Comparison of ENCODE assay signal across 8 mouse cellular contexts in genomic region chr7:66310670-66311656, GRCm38 (mm10). TPM values are rescaled to one million over a fixed set of nuclear protein-coding genes. Genes with fewer than 3 reads are reported as not detected.
DNase-seq lines count a peak whose midpoint lies in the region; ATAC-seq and TF ChIP-seq lines count a peak whose summit lies in the region.

No protein-coding gene starts in this region.

- H3K4me2 ChIP-seq in kidney, embryonic 15.5 days = no peak overlapping the region

- H3K27ac ChIP-seq in kidney, embryonic 15.5 days = no peak overlapping the region
- no peak overlapping the region for H3K27ac ChIP-seq in thymus, adult 2 months (ENCODE audit: control insufficient read depth, insufficient read depth, low read length)

- H3K9me3 ChIP-seq in kidney, embryonic 15.5 days (replicated peaks) = no peaks in the 10 kb centered on the region

- no peak for ATAC-seq in kidney, embryonic 15.5 days (replicated peaks; ENCODE audit: low FRiP score)
- peak; percentile 51 for ATAC-seq in monocyte, adult 5-6 weeks (replicated peaks; ENCODE audit: insufficient number of reproducible peaks, low FRiP score, low TSS enrichment, poor library complexity, severe bottlenecking)
- no peak for ATAC-seq in erythroid progenitor cell, adult 5-6 weeks (replicated peaks; ENCODE audit: low FRiP score, poor library complexity, severe bottlenecking)

- H3K36me3 ChIP-seq in kidney, embryonic 15.5 days = peaks cover 15% of the 10 kb centered on the region
- no peaks in the 10 kb centered on the region for H3K36me3 ChIP-seq in thymus, adult 2 months (ENCODE audit: control insufficient read depth, insufficient read depth, low read length)

- DNase-seq in kidney, adult 18-20 months = peak; percentile 46
- peak; percentile 28 to 57 for DNase-seq in adrenal gland, adult 18-20 months (ENCODE audit: low spot score in 2 of 2)
- peak; percentile 57 for DNase-seq in fat pad, adult 2 months (ENCODE audit: extremely low read depth, low read depth, low spot score)
- peak; percentile 38 for DNase-seq in kidney, postnatal 10 days
- no peak for DNase-seq in thymus, adult 2 months

- H3K9ac ChIP-seq in kidney, embryonic 15.5 days = no peak overlapping the region

- 0 out of 2 replicates have a peak, but pooled peaks cover 2% of the 10 kb centered on the region for H3K4me1 ChIP-seq in kidney, embryonic 15.5 days
- H3K4me1 ChIP-seq in thymus, adult 2 months (replicated peaks; ENCODE audit: control insufficient read depth, insufficient read depth, low read length) = no peaks in the 10 kb centered on the region

- no peak for TF ChIP-seq POLR2A in thymus, adult 2 months (IDR thresholded peaks at IDR 0.05; ENCODE audit: control insufficient read depth, extremely low read depth, insufficient read depth, low read length, poor library complexity)

- no peak overlapping the region for H3K4me3 ChIP-seq in kidney, embryonic 15.5 days (replicated peaks)
- no peak overlapping the region for H3K4me3 ChIP-seq in thymus, adult 2 months (ENCODE audit: control insufficient read depth, insufficient read depth, low read length)

- no peaks in the 10 kb centered on the region for H3K27me3 ChIP-seq in kidney, embryonic 15.5 days
- H3K27me3 ChIP-seq in thymus, adult 2 months (ENCODE audit: control insufficient read depth, insufficient read depth, low read length) = no peaks in the 10 kb centered on the region

- TF ChIP-seq CTCF in thymus, adult 2 months (IDR thresholded peaks at IDR 0.05; ENCODE audit: borderline replicate concordance, control insufficient read depth, extremely low read depth, insufficient read depth, low read length, poor library complexity) = no peak

- 68% methylated on average over 26 of the region's 26 CpGs for WGBS in kidney, embryonic 15.5 days
- WGBS in thymus, adult 2 months = 82% methylated on average over 26 of the region's 26 CpGs

RNA-seq across cellular contexts. Expression of gene Gm10974, which starts 54.7 kb away (rescaled TPM):
- not detected in 2 replicates for polyA plus RNA-seq in kidney, embryonic 15.5 days (2015; fragmentation: Nextera tagmentation; extraction: Ambion mirVana)
- not detected for total RNA-seq in adrenal gland, adult 18-20 months (2021)
- total RNA-seq in monocyte, adult 5-6 weeks (2017) = not detected in 3 replicates
- total RNA-seq in erythroid progenitor cell, adult 5-6 weeks (2015; ENCODE audit: low replicate concordance) = not detected in 2 replicates
- total RNA-seq in erythroid progenitor cell, adult 5-6 weeks (2017; ENCODE audit: low replicate concordance) = not detected in 2 replicates
- not detected in 2 replicates for polyA plus RNA-seq in thymus, adult 2 months (2012; rRNA removed)
